Mouse (Mus musculus) cerebellum, postnatal 10 days (tissue): ENCODE data around the gene Rhebl1.
"Not testable (repeated sequence)": the region's sequence is repeated elsewhere in the genome, so short reads cannot be mapped to it uniquely, and the experiment has no call there.

ENCODE experiments used
- DNase-seq, 2 experiments: peaks; one replicate each; pipeline ENCODE4 v3.0.0; 2021; ENCODE audit warnings: mixed read lengths in 2 of 2

The Rhebl1 gene

GRCm38 (mm10) chr15:98893940-98894745 is at the start of gene Rhebl1:
TSS of gene Rhebl1 (minus strand) at chr15:98894540.
- DNase-seq, result peak; percentile 54 to 63

GRCm38 (mm10) chr15:98943133-98943532 is 48.8 kb upstream of the Rhebl1 start:
- DNase-seq, result no peak

- DNase-seq, result peak; percentile 52 to 55
Measured at GRCm38 (mm10) chr15:98942081-98942480, 47.7 kb upstream of the Rhebl1 start.

DNA sequence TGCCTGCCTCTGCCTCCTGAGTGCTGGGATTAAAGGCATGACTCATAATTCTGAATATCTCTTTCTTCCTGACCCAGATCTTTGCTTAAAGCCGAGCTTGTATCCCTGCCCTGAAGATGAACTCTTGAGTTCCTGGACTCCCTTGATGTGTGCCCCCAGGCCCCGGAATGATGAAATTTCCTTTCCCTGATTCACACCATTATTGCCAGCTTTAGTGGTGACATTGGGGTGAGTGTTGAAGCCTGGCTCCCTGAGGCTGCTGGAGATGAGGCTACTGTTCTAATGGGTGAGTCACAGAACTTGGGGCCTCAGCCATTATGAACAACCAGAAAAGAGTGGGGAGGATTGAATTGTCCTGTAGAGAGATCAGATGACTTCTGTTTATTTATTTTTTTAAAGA is 47.2 kb upstream of the Rhebl1 start:
- DNase-seq, result no peak

DNA sequence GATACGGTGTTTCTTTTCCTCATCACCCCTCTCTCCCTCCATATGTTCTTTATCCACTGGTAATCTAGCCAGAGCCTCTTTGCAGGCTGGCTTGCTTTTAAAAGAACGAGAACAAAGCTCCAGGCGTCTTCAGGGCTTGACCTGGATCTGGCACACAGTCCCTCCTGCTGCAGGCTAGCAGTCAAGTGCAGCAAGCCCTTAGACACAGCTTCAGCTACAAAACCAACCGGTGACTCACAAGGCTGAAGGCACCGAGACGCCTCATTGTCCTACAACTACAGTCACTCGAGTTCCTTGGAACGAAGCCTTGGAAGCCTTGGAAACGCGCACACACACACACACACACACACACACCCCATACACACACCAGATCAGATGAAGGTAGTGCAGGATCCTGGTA is 46.5 kb upstream of the Rhebl1 start:
- DNase-seq, result peak; percentile 69 to 74

- DNase-seq, result peak; percentile 93 to 96
Measured at GRCm38 (mm10) chr15:98934217-98934839, 40.0 kb upstream of the Rhebl1 start, which contains the start of gene Tuba1b. TSS of gene Tuba1b (minus strand) at chr15:98934565.

DNA sequence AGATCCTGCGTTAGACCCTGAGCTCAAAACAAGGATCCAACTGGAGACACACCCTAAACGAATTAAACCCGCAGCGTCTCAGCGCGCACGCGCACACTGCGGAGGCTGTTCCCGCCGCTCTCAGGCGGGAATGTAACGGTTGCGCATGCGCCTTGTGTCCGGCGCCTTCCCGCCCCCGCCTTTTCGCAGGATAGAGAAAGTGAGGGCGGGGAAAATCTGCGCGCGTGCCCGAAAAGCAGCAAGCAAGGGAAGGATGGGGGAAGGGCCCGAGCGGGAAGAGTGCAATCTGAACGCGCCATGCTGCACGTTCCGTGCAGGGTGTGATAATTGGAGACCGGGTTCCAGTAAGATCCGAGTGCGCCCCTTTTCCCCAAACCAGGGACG is 39.5 kb upstream of the Rhebl1 start:
- peak; percentile 98 to 99 for DNase-seq

GRCm38 (mm10) chr15:98933004-98933671 is 38.8 kb upstream of the Rhebl1 start:
- DNase-seq, result peak; percentile 59 to 62

- DNase-seq, result no peak
Measured at GRCm38 (mm10) chr15:98930998-98931397, 36.7 kb upstream of the Rhebl1 start.

- DNase-seq, result no peak
Measured at GRCm38 (mm10) chr15:98930017-98930734, 35.8 kb upstream of the Rhebl1 start.

DNA sequence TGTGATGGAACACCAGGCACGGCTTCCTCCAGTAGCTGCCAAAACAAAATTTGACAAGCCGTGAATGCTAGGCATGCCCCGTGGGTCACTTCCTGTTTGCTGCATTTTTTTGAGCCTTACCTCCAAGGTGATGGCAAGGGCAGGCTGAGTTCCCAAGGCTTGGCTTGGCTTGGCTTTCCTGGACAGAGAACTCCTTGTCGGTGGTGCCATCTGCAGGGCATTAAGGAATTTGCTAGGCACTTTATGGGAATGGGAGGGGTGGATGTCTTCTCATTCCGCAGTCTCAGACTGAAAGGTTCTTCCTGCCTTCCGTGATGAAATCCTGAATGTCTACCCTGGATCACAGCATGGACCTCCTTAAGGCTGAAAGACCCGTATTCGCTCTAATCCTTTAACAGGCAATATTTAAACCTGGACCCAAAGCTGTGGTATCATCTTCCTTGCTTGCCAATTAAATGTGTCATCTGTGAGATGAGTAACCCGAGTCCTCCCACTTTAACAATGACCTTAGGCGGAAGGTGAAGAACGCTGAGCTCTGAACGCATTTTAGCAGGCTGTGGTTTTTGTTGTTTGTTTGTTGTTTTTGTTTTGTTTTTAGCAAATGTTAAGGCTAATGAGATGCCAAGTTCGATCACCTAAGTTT is 34.4 kb upstream of the Rhebl1 start:
- DNase-seq, result peak; percentile 90 to 91

- no peak for DNase-seq
Measured at GRCm38 (mm10) chr15:98927566-98927965, 33.2 kb upstream of the Rhebl1 start.

DNA sequence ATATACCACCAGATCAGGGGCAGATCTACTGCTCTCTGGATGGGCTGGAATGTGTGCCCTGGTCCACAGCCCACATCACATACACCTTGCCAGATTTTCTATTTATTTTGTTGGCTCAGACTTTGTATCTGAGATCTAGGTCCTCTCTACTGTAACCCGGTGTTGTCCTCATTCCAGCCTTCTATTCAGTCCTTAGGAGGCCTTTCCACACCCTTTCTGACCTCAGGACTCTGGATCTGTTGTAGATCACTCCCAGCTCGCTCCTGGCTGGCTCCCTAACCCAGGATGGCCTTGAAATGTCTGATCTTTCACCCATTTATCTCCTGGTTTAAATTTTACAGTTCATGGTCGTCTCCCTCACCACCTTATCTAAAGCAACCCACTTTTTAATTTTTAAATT is 30.3 kb upstream of the Rhebl1 start:
- DNase-seq, result no peak

GRCm38 (mm10) chr15:98923031-98923537 is 28.7 kb upstream of the Rhebl1 start:
- DNase-seq, result no peak

DNA sequence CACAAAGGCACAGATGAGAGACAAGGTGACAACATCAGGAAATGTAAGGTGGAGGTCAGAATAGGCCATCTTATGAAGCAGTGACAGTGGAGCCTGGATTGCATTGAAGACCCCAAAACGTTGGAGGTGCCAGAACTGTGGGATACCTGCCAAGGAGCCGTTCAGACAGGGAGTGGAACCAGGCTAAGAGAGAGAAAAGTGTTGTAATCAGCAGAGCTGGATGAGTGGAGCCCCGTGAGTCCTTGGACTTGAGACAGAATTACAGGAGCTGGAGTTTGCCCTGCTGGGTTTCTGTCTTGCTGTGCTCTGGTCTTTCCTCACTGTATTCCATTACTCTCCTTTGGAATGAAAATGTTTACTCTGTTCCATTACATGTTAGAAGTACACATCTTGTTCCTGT is 28.2 kb upstream of the Rhebl1 start:
- DNase-seq, result no peak

DNA sequence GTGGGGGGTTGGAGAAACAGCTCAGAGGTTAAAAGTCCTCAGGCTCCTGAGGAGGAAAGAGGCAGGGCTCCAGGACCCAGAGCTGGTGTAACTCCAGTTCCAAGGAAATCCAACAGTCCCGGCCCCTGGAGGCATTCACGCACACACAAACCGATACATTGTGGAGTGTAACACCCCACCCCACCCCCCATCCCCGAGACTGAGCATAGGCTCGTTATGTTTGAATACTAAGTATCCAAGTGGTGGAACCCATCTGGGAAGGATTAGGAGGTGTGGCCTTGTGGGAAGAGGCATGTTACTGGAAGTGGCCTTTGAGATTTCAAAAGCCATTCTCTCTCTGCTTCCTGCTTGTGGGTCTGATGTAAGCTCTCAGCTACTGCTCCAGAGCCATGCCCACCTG is 27.2 kb upstream of the Rhebl1 start:
- no peak for DNase-seq

- not testable (repeated sequence) for DNase-seq
Measured at GRCm38 (mm10) chr15:98918499-98918895, 24.2 kb upstream of the Rhebl1 start.

- peak; percentile 100 for DNase-seq
Measured at GRCm38 (mm10) chr15:98917538-98918498, 23.5 kb upstream of the Rhebl1 start, which contains the start of gene Lmbr1l. TSS of gene Lmbr1l (minus strand) at chr15:98918231.

DNA sequence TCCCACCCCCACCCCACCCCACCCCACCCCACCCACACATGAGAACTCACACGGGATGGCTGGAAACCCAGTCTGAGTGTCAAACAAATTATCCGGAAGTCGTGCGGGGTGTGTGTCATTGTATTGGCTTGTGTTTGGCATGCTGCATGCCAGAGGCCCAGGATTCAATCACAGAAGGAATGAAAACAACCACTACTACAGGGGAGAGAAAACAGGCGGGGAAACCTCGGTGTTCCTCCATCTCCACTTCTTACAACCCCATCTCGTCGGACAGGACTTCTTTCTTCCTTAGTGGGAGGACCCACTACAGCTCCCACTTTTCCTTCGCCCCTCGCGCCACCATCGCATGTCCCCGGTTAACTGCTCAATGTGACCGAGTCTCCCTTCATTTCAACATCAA is 22.8 kb upstream of the Rhebl1 start:
- no peak for DNase-seq

GRCm38 (mm10) chr15:98916016-98916415 is 21.7 kb upstream of the Rhebl1 start:
- no peak for DNase-seq

- DNase-seq, result no peak
Measured at GRCm38 (mm10) chr15:98914903-98915302, 20.6 kb upstream of the Rhebl1 start.
